Mouse (Mus musculus) layer of hippocampus, postnatal 25 days (tissue): ENCODE results near the gene Hectd2. TPM values are rescaled to one million over a fixed set of nuclear protein-coding genes. Genes with fewer than 3 reads are reported as not detected.

ENCODE experiments used
- DNase-seq, 2 experiments: peaks; one replicate each; pipeline ENCODE4 v3.0.0; 2022; ENCODE audit warnings: mixed read lengths in 2 of 2, low spot score in 1 of 2; ENCODE audit errors: extremely low spot score in 1 of 2
- total RNA-seq, 2 experiments: library from RNA; stranded (reverse); gene quantifications; 2 replicates each; pipeline ENCODE4 v1.2.3; 2021

Gene Hectd2
- total RNA-seq, result 10 to 100 TPM; 31.3 to 45.2 TPM

DNA sequence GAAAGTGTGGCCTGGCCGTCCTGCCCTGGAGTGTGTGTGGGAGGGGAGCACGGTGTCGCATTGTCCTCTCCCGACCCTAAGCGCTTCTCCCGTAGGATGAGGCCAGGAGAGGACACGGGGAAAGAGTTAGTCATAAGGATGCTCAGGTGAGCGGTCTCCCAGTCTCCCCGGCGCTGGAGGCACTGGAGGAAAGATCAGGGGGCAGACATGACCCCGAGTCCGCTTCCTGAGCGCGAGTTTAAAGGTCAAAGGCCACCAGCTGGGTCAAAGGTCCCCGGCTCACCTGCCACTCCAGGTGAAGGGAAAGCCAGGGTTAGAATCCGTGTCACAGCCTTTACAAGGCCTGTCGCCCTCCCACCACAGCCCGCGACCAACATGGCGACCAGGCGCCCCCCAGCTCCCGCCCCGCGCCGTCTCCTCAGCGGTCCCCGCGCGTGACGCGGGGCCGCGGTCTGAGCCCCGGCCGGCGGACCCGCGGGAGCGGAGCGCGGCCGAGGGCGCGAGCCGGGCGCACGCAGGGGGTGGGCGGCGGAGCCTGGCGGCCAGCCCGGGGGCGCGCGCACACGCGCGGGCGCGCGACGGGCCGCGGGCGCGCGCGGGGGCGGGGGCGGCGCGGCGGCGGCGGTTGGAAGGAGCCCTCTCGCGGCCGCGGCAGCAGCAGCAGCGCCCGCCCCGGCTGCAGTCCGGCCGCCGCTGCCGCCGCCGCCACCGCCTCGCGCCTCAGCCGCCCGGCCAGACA is at the start of gene Hectd2:
Hectd2 (plus strand) TSS at position 594 of the 739 bp plus-strand sequence.
- peak; percentile 51 to 64 for DNase-seq

DNA sequence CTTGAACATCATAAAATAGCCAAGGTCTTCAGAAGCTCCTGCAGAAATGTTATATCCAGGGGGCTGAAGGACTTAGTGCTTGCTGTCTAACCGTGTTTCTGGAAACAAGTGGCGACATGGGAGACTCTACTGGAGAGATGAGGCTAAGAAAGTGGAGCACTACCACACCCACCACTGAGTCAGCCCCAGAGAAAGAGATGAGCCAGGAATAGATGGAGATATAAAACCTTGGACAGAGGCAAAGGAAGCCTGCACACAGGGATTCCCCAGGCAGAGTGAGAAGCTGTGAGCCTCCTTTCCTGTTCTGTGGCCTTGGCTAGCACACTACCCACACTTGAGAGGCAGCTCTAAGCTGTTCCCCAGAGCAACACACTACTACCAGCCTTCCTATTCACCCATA is 49.7 kb upstream of the Hectd2 start:
- no peak for DNase-seq

DNA sequence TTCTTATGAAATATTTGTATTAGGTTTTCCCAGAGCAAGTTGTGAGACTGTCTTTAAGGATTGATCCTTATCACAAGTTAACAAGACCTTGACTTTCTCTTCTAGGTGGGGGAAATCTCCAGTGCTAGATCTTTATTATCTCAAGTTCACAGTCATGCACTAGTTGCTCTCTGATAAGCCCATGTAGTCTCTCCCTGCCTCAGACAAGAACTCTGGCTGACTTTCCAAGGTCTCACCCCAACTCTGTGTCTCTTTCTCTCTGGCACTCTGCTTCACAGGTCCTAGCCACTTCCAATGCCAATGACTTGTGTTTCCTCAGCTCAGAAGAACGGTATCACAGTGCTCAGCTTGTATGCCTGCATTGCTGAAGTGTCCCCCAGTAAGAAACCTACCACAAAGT is 43.1 kb upstream of the Hectd2 start:
- DNase-seq, result no peak

DNA sequence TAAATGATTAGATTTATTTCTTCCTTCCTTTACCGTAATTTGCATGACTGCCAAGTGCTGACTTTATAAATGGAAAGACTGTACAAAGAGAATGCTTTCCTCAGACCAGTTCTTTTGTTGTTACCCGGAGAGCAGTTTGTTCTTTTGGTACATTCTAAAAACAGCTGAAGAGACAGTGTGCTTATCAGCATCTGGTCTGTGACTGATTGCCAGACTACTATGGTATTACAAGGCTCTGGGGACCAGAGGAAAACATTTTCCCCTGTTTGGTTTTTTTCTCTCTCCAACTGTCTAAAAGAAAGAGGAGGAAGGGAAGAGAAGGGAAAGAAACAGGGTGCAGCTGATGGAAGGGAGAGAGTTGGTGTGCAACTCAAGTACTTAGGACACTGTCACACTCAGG is 36.0 kb upstream of the Hectd2 start:
- no peak for DNase-seq

DNA sequence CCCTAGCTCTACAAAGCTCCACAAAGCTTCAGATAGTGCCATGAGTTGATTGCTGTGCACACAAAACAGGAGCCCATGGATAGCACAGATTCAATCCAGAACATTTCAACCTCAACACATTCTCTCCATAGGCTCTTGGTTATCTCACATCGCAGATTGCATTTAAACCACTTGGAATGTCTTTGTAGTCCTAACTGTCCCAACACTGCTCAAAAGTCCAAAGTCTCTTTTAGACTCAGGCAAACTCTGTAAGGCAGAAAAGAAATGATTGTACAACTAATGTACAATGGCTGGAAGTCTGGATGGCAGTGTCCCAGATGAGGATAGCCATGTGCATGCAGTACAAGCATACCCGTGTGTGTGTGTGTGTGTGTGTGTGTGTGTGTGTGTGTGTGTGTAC is 32.9 kb upstream of the Hectd2 start:
- DNase-seq, result no peak

DNA sequence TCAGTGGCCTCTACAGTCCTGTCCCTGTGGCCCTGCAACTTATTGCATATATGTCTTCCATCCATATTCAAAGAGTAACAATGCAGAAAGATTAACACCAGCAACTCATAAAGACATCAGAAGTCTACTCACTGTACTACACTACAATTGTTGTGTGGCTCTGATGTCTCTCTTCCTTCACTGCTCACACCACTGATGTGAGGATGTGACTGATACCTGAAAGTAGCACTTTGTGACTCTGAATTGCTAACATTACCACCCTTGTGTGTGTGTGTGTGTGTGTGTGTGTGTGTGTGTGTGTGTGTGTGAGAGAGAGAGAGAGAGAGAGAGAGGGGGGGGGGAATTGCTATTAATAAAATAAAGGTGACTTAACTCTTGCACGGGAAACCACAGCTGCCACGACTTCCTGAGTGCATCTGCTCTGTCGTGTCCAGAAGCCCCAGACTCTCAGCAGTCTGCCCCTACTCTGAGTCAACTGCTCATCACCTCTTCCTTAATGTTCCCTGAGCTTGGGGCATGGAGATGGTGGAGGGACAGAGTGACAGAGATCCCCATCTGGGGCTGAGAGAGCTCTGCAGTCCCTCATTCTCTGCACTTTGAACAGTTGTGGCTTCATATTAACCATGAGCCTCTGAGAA is 31.8 kb upstream of the Hectd2 start:
- no peak for DNase-seq

DNA sequence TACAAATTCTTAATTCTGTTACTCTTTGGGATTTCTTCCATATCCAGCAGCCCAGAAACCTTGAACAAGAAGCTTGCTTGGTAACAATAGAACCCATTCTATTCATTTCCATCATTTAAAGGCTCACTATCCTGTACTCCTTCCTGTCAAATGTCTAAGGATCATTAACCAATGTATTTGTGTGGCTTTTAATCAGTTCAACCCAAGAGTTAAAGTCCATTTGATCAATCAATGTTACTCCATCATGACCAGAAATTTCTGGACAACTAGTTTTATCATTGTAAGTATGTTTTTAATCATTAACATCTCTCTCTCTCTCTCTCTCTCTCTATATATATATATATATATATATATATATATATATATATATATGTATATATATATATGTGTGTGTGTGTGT is 29.4 kb upstream of the Hectd2 start:
- DNase-seq, result no peak

DNA sequence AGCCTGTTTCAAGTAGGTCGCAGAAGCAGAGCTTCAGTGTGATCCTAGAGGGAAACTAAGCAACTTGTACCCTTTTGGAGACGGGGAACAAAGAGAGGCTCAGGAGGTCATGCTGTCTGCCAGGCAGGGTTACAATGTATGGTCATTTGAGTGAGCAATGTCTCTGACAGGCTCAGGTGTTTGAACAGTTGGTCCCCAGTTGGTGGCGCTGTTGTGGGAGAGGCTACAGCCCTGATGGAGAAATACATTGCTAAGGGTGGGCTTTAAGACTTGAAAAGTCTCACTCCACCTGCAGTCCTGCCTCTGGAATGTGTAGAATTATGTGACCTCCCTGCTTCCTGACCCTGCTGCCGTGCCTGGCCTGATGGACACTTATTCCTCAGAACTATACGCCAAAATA is 21.4 kb upstream of the Hectd2 start:
- peak in 1 of 2 experiments; percentile 41 for DNase-seq

DNA sequence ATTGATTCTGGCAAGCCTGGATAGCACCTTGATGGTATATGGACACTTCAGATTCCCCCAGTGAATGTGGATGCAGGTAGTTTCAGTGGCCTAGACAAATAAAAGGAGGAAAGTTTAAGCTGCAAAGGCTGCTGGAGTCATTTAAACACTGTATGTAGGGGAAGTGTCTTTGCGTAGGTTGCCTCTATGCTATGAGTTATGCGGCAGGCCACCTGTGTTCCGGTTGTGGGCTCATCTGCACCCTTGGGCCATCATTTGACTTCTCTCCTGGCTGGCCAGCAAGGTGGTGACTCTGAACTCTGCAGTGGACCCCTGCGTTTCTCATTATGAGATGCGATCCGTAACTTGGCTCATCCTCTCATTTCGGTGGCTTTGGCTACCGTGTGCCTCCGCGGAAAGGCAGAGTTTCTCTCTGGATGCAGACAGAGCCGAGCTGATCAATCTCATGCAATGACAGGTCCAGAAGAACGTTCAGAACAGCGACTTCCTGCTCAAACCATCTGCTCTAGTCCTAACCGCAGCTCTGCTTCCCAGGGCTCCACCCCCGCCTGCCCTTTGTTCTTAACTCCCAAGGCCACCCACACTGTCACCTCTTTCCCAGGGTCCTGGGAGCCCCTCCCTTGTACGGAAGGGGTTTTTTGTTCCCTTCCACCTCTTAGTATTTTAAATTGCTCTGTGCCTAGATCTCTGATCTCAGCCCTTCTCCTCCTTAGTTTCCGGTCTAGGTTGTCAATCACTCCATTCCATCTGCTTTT is 20.3 kb upstream of the Hectd2 start:
- peak in 1 of 2 experiments; percentile 27 for DNase-seq

DNA sequence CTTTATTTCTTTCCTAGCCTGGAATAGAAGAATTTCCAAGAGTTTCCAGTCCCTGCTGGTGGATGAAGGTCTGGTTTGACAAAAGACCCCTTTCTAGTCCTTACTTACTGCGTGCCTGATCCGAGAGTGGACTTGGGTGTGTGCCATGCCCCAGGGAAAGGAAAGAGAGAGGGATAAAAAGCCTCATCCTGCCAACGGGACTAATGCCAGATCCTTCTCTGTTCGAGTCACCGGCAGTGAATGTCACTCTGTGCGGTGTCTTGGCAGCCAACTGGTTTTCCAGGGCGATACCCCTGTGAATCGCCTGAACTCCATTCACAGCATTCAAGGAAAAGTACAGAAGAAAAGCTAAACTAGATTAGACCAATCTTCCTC is 19.7 kb upstream of the Hectd2 start:
- DNase-seq, result peak in 1 of 2 experiments; percentile 41

DNA sequence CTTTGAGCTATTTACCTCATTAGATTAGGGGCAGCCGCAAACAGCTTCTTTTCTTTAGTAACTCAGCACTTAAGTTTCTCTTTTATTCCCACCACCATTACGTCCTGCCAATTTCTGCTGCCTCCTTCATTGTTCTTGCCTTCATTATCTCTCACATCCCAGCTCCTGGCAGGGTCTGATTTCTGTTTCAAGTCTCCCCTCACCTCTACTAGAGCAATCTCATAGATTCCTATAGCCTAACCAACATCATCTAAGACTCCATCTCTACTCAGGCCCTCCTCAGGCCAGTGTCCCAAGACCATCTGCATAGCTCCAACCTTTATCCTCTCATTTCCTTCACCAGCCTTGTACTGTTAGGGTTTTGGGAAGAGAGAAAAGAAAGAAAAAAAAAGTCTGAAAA is 19.3 kb upstream of the Hectd2 start:
- no peak for DNase-seq

DNA sequence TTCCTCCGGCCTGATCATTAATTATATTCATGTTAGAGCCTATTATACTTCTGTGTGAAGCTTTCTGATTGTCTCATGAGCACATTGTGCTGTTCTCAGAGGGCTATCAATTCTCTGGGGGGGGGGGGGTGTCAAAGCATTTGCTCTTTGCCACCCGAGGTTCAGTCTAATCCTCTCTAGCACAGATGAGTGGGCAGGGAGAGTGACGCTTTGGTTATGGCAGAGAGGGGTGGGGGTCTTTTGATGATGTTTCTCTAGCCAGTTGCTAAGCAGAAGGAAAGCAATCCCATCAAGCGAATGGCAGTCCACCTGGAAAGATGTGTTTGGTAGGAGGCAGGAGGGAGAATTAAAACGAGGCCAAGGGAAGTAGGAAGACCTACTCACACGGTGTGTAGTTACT is 18.6 kb upstream of the Hectd2 start:
- no peak for DNase-seq

DNA sequence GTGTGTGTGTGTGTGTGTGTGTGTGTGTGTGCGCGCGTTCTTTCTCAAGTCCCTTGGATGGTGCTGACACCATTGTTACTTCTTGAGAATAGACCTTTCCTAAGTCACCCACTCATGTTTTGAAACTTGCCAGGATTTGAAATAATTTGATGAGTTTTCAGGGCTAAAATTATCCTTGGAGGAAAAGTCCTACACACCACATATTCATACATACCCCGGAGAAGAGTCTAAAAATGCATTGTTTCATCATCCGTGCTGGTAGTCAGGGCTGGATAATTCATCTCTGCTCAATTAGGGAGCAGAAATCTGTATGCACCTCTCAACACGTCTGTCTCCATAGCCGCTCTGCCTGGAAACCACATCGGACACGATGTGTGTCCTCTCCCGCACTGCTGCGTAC is 17.5 kb upstream of the Hectd2 start:
- DNase-seq, result no peak

DNA sequence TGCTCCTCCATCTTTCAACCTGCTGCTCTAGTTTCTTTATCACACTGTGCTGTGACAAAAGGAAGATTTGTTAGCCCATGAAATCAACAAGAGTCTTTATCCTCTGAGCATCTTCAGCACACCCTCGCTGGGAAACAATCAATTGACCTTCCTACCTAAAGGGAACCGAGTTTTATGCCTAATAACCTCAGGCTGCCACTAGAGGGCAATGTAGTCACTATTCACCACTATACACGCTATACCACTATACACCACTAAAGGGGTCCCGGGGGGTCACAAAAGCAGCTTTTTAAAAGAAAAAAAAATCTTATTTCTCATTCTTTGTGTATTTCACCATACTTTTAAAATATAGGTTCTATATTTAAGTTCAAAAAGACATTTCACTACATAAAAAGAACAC is 15.9 kb upstream of the Hectd2 start:
- DNase-seq, result peak in 1 of 2 experiments; percentile 52

DNA sequence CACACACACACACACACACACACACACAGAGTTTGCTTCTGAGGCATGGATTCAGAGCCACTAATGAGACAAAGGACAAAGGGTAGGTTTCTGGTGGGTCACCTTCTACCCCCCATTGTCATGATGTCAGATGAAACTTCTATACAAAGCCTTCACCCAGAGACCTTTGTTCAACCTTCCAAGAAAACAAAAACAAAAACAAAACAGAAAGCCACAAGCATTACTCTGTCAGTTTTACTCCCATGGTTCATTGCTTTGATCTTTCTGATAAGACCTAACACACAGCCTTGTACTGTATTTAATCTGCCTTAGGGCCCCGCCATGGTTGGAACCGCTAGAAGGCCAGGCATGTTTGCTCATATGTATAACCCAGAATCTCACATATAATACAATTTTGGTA is 15.1 kb upstream of the Hectd2 start:
- no peak for DNase-seq

DNA sequence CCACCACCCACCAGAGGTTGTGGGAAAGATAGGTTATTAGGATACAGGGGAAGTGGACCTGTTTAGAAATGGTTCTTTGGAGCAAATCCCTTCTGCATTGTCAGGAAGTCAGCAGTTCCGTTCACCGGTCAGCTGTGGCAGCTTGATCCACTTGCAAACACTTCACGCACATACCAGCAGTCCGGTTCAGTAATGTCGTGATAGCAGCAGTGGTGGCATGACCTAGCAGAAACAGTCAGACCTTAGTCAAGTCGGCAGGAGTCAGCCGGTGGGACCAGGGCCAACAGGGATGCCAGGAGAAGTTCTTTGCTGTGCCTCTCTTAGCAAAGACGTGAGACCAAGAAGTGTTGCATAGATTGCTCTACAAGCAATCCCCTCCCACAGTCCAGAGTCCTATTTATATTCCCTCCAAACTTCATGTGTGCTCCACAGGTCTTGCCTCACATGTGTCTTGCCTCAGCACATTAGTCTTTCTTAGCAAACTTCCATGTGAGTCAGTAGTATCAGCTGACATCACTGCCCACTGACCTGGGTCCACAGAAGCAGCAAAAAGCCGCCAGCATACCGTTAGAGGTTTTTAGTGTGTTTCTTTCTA is 14.3 kb upstream of the Hectd2 start:
- DNase-seq, result no peak

DNA sequence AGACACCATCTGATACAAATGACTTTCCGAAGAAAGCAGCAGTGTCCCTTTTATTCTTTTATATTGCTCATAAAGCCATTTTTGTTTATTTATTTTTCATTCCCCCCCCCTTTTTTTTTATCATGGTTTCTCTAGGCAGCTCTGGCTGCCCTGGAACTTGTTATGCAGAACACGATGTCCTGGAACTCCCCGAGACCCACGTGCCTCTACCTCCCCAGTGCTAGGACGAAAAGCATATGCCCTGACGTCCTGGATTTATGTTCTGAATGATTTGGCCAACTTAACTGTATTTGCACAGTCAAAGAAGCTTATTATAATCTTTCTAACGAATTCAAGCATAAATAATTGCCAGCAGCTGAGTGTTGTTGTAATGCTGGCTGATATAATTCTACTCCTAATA is 13.7 kb upstream of the Hectd2 start:
- DNase-seq, result no peak

DNA sequence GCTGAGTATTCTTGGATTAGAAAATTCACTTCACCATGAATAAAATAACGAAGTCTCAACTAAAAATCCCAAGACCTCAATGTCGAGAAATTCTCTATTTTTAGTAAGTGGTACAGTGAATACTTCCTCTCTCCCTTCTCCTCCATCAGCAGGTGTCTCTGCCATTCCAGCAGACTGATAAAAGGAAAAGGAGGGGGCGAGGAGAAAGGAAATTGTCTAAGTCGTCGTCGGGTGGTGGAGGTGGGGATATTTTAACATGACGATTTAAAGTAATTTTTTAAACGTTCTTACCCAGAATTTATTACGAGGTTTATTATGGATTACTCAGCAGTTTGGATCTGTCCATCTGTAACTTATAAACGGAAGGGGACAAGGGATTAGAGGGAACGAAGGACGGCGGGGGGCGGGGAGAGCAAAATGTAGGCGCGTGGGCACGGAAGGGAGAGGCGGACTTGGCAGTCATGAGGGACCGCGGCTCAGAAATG is 836 bp upstream of the Hectd2 start:
- no peak for DNase-seq

DNA sequence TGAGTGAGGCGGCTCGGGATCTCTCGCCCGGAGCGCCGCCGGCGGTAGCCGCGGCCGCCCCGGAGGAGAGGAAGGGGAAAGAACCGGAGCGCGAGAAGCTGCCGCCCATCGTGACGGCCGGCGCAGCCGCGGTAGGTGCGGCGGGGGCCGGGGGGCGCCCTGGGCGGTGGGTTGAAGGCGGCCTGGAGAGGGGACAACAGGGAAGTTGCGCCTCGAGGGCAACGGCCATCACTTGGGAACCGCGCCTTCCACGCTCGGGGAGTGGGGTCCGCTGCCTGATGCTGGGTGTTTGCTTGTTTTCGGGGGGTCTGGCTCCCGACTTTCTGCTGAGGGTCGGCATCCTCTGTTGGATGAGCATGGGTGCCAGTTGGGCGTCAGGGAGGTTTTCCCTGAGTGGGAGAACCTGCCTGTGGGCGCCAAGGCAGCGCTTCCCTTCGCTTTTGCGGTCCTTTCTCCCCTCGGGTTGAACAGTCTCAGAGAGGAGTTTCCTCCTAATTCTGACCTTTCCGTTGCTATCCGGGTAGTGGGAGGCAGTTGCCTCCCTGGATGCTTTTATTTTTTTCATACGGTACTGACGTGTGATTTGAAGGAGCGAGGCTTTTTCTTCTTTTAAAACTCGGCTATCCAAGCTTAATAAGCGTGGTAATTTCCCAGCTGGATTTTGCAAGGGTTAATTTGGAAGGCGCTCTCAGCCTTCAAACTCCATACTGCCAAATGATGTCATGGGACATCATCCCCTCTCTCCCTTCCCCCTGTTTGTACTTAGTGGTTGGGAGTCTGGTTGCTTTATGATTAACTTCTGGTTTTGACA is 551 bp downstream of the Hectd2 start:
- DNase-seq, result peak in 1 of 2 experiments; percentile 44

DNA sequence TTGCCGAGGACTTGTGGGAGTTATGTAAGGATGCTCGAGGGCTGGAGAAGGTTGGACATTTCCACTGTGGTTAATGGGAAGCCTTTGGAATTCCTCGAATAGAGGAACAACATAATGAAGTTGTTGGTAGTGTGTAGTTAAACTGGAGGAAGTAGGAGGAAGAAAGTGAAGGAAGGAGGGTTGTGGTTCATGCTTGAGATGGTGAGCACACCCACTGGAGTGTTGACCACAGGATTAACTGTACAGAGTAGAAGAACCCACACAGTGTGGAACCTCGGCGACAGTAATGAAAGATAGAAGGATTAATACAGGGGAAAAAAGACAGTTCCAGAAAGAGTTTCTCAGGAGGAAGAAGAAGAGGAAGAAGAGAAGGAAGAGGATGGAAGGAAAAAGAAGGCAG is 4.9 kb downstream of the Hectd2 start:
- no peak for DNase-seq
